Mouse (Mus musculus) lung, postnatal 0 days (tissue): ENCODE measurements at regions not wholly inside any gene's neighbourhood (a gene's known extent, or its start where the extent isn't known, plus 50 kb on each side); places are given as distances from the start of the nearest gene placed in this dataset.

Experiments
- CTCF ChIP-seq: IDR thresholded peaks from 2 replicates; pipeline ENCODE4 v1.5.1; 2016; ENCODE audit warnings: antibody characterized with exemption, mild to moderate bottlenecking
- EP300 ChIP-seq: IDR thresholded peaks from 2 replicates; pipeline ENCODE4 v1.6.1; 2016; ENCODE audit warnings: antibody characterized with exemption, mild to moderate bottlenecking, control low read depth

GRCm38 (mm10) chr11:71447841-71448745, 217.6 kb upstream of the Nlrp1b start:
- TF ChIP-seq CTCF: no peak
- no peak for TF ChIP-seq EP300
